Mouse (Mus musculus): ENCODE measurements around the gene Flt4. TPM values are rescaled to one million over a fixed set of nuclear protein-coding genes. Genes with fewer than 3 reads are reported as not detected.

The Flt4 gene
- polyA plus RNA-seq, 1 experiment from 2014 or later: 6.3 TPM

DNA sequence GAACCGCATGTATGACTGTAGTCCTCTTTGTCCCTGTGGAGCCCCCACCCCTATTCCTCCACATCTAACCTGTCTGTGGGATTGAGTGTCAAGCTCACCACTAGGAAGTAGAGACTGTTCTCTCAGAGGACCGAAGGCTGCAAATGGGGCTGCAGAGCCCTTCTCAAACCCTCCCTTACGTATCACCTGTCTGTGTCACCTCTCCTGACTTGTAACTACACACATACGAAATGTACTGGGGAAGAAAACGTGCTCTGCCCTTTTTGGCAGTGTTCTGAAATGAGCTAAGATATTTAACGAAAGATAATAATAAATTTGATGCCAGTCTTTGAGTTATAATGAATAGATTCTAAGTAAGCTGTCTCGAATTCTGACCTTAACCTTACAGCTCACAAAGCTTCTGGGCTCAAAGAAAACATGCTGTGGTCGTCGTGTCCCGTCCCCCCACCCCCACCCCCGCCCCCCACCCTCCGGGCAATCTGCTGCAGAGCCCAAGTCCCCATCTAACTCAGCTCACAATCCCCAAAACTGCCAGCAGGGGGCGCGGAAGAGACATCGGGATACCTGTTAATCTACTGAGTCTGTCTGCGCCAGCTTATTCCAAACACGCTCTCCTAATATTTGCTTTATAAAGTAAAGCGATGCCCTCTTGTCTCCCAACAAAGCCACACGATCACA is 43.5 kb downstream of the Flt4 start:
- ATAC-seq (replicated peaks; ENCODE audit: insufficient number of reproducible peaks, low FRiP score, low TSS enrichment): no peak; the same call in 1 of the 2 replicates
- H3K9ac ChIP-seq (ENCODE audit: low read depth, low read length): peak overlapping the region; percentile 28; the same call in 1 of the 2 replicates
- H3K4me3 ChIP-seq (ENCODE audit: low read depth, low read length): peak overlapping the region; percentile 19; the same call in 1 of the 2 replicates
- peak overlapping the region; percentile 58 for H3K4me2 ChIP-seq
- no peaks in the 10 kb centered on the region for H3K27me3 ChIP-seq (ENCODE audit: control insufficient read depth, insufficient read depth, low read length)
- no peaks in the 10 kb centered on the region for H3K36me3 ChIP-seq (ENCODE audit: control insufficient read depth, insufficient read depth, low read length)
- WGBS (ENCODE audit: insufficient replicate concordance): 21% methylated on average over 19 of the region's 19 CpGs
- no peaks in the 10 kb centered on the region for H3K9me3 ChIP-seq (replicated peaks; ENCODE audit: control insufficient read depth, low read length)
- peaks cover 11% of the 10 kb centered on the region for H3K4me1 ChIP-seq (ENCODE audit: control insufficient read depth, insufficient read depth, low read length)
- peak overlapping the region; percentile 80; the same call in 1 of the 2 replicates for H3K27ac ChIP-seq (ENCODE audit: low read depth, low read length)

GRCm38 (mm10) chr11:49653079-49653408 is 44.0 kb downstream of the Flt4 start:
- 33% methylated on average over 11 of the region's 11 CpGs for WGBS (ENCODE audit: insufficient replicate concordance)
- ATAC-seq (replicated peaks; ENCODE audit: insufficient number of reproducible peaks, low FRiP score, low TSS enrichment): peak; percentile 22; the same call in 1 of the 2 replicates
- peaks cover 16% of the 10 kb centered on the region for H3K4me1 ChIP-seq (ENCODE audit: control insufficient read depth, insufficient read depth, low read length)

DNA sequence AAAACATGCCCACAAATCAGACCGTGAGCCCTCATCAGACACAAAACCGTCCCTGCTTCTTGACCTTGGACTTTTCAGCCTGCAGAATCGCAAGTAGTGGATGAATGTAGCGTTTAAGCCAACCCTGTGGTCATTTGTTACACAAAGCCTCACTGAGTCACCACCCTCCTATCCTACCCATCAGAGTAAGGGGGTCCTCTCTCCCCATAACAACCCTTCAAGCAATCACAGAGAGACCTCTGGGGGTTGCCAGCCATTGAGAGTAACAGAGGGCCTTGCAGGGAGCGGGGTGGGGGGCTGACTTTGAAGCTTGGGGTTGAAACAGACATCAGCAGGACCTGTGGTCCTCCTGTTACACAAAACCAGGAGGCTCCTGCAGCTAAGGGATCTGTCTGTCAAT is 45.6 kb downstream of the Flt4 start:
- H3K9ac ChIP-seq (ENCODE audit: low read depth, low read length): no peak overlapping the region
- H3K27me3 ChIP-seq (ENCODE audit: control insufficient read depth, insufficient read depth, low read length): no peaks in the 10 kb centered on the region
- no peaks in the 10 kb centered on the region for H3K9me3 ChIP-seq (replicated peaks; ENCODE audit: control insufficient read depth, low read length)
- no peak overlapping the region for H3K27ac ChIP-seq (ENCODE audit: low read depth, low read length)
- no peak overlapping the region for H3K4me2 ChIP-seq
- peaks cover 29% of the 10 kb centered on the region for H3K4me1 ChIP-seq (ENCODE audit: control insufficient read depth, insufficient read depth, low read length)
- 91% methylated on average over 5 of the region's 5 CpGs for WGBS (ENCODE audit: insufficient replicate concordance)
- no peak overlapping the region for H3K4me3 ChIP-seq (ENCODE audit: low read depth, low read length)
- no peaks in the 10 kb centered on the region for H3K36me3 ChIP-seq (ENCODE audit: control insufficient read depth, insufficient read depth, low read length)
- no peak for ATAC-seq (replicated peaks; ENCODE audit: insufficient number of reproducible peaks, low FRiP score, low TSS enrichment)

More at GRCm38 (mm10) chr11:49653079-49653408, 44.0 kb downstream of the Flt4 start:
- Histone ChIP-seq H3K4me3 (ENCODE audit: low read depth, low read length) (peak overlapping the region; percentile 19; the same call in 1 of the 2 replicates), H3K4me2 (peak overlapping the region; percentile 58), H3K9me3 (replicated peaks; ENCODE audit: control insufficient read depth, low read length) (no peaks in the 10 kb centered on the region), H3K9ac (ENCODE audit: low read depth, low read length) (peak overlapping the region; percentile 22; the same call in 1 of the 2 replicates), H3K27ac (ENCODE audit: low read depth, low read length) (no peak overlapping the region), H3K27me3 (ENCODE audit: control insufficient read depth, insufficient read depth, low read length) (no peaks in the 10 kb centered on the region), H3K36me3 (ENCODE audit: control insufficient read depth, insufficient read depth, low read length) (no peaks in the 10 kb centered on the region)

DNA sequence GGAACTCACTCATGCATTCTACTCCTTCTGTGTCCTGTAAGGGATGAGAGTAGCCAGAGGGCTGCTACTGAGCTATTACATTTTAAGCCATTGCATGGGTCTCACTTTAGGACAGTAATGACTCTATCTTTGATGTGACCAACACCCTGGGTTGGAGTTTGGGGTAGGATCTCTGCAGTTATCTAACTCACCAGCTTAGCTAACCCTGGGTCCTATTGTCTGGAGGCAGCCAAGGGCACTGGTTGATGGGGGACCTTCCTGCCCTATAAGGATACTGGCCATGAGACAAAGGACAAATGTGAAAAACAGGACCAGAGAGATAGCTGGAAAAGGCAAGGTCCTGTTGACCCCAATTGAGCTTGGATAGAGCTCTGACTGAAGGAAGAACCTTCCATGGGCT is 46.4 kb downstream of the Flt4 start:
- Histone ChIP-seq H3K4me3 (ENCODE audit: low read depth, low read length) (no peak overlapping the region), H3K27ac (ENCODE audit: low read depth, low read length) (no peak overlapping the region), H3K27me3 (ENCODE audit: control insufficient read depth, insufficient read depth, low read length) (no peaks in the 10 kb centered on the region), H3K36me3 (ENCODE audit: control insufficient read depth, insufficient read depth, low read length) (no peaks in the 10 kb centered on the region), H3K4me2 (no peak overlapping the region), H3K4me1 (ENCODE audit: control insufficient read depth, insufficient read depth, low read length) (peaks cover 29% of the 10 kb centered on the region), H3K9me3 (replicated peaks; ENCODE audit: control insufficient read depth, low read length) (no peaks in the 10 kb centered on the region), H3K9ac (ENCODE audit: low read depth, low read length) (no peak overlapping the region)
- ATAC-seq (replicated peaks; ENCODE audit: insufficient number of reproducible peaks, low FRiP score, low TSS enrichment): no peak

DNA sequence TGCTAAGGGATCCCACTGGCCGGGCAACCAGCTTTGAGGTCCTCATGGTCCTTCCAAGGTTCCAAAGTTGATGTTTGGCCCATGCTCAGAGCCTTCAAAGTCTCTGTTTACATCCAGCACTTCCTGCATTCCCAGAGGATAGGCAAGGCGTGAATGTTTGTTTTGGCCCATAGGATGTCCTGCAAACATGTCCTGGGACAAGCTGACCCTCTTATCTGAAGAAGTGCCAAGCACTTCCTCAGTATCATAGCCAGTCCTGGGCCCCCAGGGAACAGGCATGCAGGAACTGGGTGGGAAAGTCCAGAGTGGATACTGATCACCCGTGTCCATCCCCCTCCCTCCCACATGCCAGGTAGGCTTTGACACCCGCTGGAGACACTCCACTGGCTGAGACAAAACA is 49.0 kb downstream of the Flt4 start:
- Histone ChIP-seq H3K9me3 (replicated peaks; ENCODE audit: control insufficient read depth, low read length) (no peaks in the 10 kb centered on the region), H3K9ac (ENCODE audit: low read depth, low read length) (no peak overlapping the region), H3K4me3 (ENCODE audit: low read depth, low read length) (no peak overlapping the region), H3K4me2 (no peak overlapping the region), H3K4me1 (ENCODE audit: control insufficient read depth, insufficient read depth, low read length) (peaks cover 21% of the 10 kb centered on the region), H3K27me3 (ENCODE audit: control insufficient read depth, insufficient read depth, low read length) (no peaks in the 10 kb centered on the region), H3K36me3 (ENCODE audit: control insufficient read depth, insufficient read depth, low read length) (no peaks in the 10 kb centered on the region), H3K27ac (ENCODE audit: low read depth, low read length) (peak overlapping the region; percentile 43)
- 50% methylated on average over 4 of the region's 4 CpGs for WGBS (ENCODE audit: insufficient replicate concordance)
- ATAC-seq (replicated peaks; ENCODE audit: insufficient number of reproducible peaks, low FRiP score, low TSS enrichment): peak; percentile 27; the same call in 1 of the 2 replicates

DNA sequence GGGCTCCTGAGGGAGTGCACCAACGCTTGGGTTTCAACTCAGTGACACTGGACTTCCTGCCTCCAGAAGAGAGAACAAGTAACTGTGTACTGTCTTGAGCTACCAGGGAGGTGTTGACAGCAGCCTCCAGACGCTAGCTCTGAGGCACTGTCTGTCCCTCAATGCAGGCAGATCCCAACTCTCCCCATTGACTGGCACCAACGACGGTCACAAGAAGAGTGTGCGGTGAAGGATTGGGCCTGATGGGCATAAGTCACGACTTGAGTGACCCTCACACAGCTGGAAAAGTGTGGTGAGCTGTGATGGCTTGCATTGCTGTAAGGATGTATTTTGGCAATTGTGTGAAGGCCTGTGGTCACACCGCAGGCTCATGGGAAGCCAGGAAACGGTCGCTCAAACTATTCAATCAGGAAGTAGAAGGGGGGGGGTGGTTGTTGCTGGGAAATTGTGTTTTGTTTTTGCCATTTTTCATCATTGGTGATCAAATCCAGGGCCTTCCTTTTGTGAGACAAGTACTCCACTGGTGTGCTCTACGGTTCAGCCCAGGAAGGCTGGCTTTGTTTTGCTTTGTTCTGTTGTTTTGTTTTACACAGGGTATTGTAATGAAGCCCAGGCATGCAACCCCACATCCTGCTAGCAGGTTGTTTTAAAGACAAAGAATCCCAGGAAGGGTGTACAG is 49.9 kb downstream of the Flt4 start:
- Histone ChIP-seq H3K4me3 (ENCODE audit: low read depth, low read length) (no peak overlapping the region), H3K4me2 (no peak overlapping the region), H3K36me3 (ENCODE audit: control insufficient read depth, insufficient read depth, low read length) (no peaks in the 10 kb centered on the region), H3K9me3 (replicated peaks; ENCODE audit: control insufficient read depth, low read length) (no peaks in the 10 kb centered on the region), H3K9ac (ENCODE audit: low read depth, low read length) (no peak overlapping the region), H3K4me1 (ENCODE audit: control insufficient read depth, insufficient read depth, low read length) (peaks cover 18% of the 10 kb centered on the region), H3K27ac (ENCODE audit: low read depth, low read length) (peak overlapping the region; percentile 43), H3K27me3 (ENCODE audit: control insufficient read depth, insufficient read depth, low read length) (no peaks in the 10 kb centered on the region)
- 33% methylated on average over 10 of the region's 10 CpGs for WGBS (ENCODE audit: insufficient replicate concordance)
- ATAC-seq (replicated peaks; ENCODE audit: insufficient number of reproducible peaks, low FRiP score, low TSS enrichment): peak; percentile 80

DNA sequence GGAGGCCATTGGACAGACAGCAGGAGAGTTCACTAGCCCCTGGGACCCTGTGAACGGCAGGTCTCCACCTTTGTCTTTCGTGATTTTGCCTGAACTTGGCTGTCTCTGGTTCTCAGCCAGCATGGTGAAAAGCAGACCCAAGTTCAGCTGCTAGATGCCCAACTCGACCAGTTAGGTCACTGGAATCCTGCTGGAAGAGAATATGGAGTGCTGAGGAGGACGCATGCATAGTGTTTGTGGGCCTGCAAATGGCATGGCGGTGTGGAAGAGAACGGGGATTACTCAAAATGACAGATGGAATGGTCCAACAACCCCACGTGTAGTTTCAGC is 50.4 kb downstream of the Flt4 start:
- Histone ChIP-seq H3K4me3 (ENCODE audit: low read depth, low read length) (no peak overlapping the region), H3K4me1 (ENCODE audit: control insufficient read depth, insufficient read depth, low read length) (peaks cover 18% of the 10 kb centered on the region), H3K9me3 (replicated peaks; ENCODE audit: control insufficient read depth, low read length) (no peaks in the 10 kb centered on the region), H3K27ac (ENCODE audit: low read depth, low read length) (peak overlapping the region; percentile 43), H3K27me3 (ENCODE audit: control insufficient read depth, insufficient read depth, low read length) (no peaks in the 10 kb centered on the region), H3K36me3 (ENCODE audit: control insufficient read depth, insufficient read depth, low read length) (no peaks in the 10 kb centered on the region), H3K9ac (ENCODE audit: low read depth, low read length) (no peak overlapping the region), H3K4me2 (no peak overlapping the region)
- 63% methylated on average over 7 of the region's 7 CpGs for whole genome bisulfite sequencing (ENCODE audit: insufficient replicate concordance)
- no peak for ATAC-seq (replicated peaks; ENCODE audit: insufficient number of reproducible peaks, low FRiP score, low TSS enrichment)

DNA sequence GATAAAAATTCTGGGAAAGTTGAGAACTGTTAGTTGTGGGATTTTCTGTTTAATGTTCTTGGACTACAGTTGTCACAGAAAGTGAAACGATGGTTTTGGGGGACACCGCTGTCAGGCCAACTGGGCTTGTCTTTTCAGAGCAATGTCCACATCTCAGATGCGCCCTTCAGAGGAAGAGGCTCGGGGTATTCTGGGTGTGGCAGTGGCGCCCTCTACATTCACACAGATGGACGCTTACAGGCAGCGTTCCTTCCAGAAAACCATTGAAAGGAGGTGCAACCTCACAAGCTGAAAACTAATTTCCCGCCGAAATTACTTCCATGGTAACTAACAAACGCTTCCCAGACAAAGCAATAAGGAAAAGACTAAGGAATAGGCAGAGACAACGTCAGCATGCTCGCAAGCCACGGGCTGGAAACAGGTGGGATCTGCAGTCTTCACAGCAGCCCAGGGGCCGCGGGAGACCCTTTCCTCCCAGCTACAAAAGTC is 53.3 kb downstream of the Flt4 start:
- H3K4me1 ChIP-seq (ENCODE audit: control insufficient read depth, insufficient read depth, low read length): peaks cover 18% of the 10 kb centered on the region
- no peak overlapping the region for H3K4me3 ChIP-seq (ENCODE audit: low read depth, low read length)
- no peak overlapping the region for H3K27ac ChIP-seq (ENCODE audit: low read depth, low read length)
- WGBS (ENCODE audit: insufficient replicate concordance): 49% methylated on average over 15 of the region's 15 CpGs
- H3K27me3 ChIP-seq (ENCODE audit: control insufficient read depth, insufficient read depth, low read length): no peaks in the 10 kb centered on the region
- H3K36me3 ChIP-seq (ENCODE audit: control insufficient read depth, insufficient read depth, low read length): no peaks in the 10 kb centered on the region
- no peaks in the 10 kb centered on the region for H3K9me3 ChIP-seq (replicated peaks; ENCODE audit: control insufficient read depth, low read length)
- no peak overlapping the region for H3K9ac ChIP-seq (ENCODE audit: low read depth, low read length)
- no peak overlapping the region for H3K4me2 ChIP-seq
- no peak for ATAC-seq (replicated peaks; ENCODE audit: insufficient number of reproducible peaks, low FRiP score, low TSS enrichment)

All from heart, embryonic 11.5 days (tissue).